Mouse (Mus musculus): ENCODE data around the gene Stxbp6.
A peak's percentile ranks its signal among the peaks of the same experiment; 100 is the strongest.
"Not testable (repeated sequence)": the region's sequence is repeated elsewhere in the genome, so short reads cannot be mapped to it uniquely, and the experiment has no call there.

The Stxbp6 gene

DNA sequence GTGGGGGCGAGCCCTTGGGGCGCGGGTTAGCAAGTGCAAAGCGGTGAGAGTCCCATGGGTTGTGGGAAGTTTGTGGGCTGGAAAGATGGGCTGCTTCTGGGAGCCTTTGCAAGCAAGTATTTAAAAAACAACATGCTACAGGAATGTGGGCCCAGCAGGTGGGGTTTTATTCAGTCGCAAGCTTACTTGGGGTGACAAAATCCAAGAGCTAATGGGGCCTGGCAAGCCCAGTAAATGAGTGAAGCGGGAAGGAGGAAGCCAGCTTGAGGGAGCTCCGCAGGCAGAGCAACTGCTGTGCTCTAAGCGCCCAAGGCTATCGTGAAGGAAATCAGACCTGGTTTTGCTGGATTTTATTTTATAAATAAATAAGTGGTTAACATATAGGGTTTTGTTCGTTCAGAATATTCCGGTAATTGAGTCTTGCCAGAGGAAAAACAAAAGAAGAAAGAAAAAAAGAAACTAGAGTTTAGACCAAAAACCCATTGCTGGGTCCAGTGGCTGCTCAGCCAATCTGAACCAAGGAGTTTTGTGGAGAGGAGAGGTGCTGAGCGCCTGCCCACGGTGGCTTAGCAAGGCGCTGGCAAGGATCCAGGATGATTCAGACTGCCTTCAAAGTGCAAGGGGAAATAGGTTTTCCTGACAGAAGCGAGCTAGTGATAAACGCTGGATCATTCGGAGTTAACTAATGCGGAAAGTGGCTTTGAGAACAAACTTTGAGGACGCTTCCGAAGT, at the start of gene Stxbp6:
TSS of gene Stxbp6 (minus strand) at position 99 of the 732 bp plus-strand sequence.
- DNase-seq = peak; percentile 74

DNA sequence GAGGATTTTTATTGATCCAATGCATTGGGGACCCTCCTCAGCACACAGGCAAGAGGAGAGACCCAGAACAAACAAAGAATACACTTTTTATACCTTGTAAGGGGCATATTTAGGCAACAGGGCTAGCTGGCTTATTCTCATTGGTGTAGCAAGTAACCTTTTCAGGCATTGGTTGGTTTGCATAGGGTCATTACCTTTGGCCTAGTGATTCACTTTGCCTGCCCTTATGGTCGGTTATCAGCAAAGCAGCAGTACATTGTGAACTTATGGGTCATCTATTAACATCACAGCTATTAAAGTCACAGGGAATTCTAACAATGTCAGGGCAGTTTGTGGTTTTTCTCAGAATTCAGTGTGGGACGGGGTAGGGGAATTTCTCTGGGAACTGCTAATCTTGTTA, 28.4 kb upstream of the Stxbp6 start:
- DNase-seq = not testable (repeated sequence)

DNA sequence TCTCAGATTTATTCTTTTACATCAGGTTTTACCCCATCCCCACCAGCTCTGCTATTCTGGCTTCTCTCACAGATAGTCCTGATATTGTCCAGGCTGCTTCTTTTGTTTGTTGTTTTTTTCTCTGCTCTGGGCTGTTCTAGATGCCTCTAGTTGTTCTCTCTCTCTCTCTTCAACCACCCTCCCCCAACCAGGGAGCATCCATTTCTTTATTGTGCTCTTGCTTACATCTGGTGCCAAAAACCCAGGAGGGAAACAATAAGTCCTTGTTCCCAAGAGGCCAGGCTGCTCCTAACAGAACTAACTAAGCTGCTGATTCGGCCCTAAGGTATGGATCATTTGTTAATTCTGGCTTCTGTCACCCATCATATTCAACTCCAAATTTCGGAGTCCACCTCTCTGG, 19.2 kb upstream of the Stxbp6 start:
- no peak for DNase-seq

DNA sequence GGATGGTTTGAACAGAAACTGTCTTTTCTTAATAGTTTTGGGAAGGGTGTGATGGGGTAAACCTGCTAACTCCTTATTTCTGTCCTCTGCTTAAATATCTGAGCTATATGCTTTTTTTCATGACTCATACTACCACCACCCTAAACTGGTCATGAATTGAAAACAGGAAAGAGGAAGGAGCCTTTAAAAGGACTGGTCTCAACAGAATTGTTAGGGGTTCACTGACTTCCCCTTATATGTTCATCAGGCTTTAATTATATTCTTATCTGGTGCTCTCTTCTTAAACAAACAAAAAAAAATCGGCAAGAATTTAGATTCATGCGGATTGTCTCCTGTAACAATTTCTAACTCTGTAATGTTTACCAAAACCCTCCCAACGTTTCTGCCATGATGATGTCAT, 17.9 kb upstream of the Stxbp6 start:
- no peak for DNase-seq

DNA sequence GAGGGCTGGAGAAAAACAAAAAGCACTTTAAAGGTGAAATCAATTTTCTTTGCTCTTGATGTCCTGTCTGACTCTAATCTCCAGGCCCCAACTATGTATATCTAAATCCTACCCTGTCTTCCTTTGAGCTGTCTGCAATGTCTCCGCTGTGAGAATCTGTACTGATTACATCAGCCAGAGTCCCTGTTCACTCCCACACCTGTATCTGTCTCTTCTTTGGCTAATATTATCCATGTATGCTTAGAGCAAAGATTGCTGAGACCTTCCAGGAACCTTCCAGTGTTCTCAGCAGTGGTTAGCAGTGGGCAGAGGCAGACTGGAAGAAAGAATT, 8.6 kb upstream of the Stxbp6 start:
- no peak for DNase-seq

DNA sequence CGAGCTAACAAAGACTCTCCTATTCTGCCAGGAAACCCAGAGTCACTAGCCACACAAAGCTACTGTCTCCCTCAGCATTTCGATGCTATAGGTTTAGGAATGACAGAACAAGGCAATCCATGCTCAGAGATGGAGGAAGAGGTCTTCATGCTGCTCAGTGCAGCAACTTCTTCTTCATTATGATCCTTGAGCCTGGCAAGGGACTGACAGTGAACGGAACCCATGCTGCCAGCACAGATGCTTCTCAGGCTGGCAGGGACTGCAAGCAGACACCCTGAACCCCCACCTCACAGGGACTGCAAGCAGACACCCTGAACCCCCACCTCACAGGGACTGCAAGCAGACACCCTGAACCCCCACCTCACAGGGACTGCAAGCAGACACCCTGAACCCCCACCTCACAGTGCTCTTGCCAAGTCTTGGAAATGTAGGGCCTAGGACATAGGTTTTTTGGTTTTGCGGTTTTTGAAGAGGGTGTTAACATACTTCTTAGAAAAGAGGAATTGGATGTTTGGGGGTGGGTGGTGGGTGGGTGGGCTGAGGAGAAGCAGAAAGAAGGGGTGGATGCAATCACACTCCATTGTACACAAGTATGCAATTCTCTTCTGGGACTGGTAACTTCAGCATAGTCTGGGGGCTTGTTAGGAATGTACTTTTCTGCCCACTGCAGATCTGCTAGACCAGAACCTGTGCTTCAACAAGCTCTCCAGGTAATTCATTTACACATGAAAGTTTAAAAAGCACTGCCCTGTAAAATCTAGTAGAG, 8.1 kb upstream of the Stxbp6 start:
- DNase-seq = no peak

DNA sequence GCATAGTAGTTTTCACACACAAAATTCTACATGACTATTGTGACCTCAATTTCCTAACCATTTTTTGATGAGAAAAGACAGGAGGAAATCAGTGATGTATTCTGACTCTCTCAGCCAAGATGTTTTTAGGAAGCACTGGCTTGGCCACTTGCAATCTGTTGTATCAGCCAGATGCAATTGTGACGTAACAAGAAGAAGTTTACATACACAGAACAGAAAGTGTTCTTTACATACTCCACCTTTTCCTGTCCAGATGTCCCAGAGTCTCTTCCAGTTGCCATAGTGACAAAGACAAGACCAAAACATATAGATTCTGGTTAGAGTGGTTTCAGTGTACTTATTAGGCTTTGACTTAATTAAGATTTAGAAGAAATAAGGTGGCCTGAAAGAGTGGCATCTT, 7.1 kb upstream of the Stxbp6 start:
- DNase-seq = no peak

DNA sequence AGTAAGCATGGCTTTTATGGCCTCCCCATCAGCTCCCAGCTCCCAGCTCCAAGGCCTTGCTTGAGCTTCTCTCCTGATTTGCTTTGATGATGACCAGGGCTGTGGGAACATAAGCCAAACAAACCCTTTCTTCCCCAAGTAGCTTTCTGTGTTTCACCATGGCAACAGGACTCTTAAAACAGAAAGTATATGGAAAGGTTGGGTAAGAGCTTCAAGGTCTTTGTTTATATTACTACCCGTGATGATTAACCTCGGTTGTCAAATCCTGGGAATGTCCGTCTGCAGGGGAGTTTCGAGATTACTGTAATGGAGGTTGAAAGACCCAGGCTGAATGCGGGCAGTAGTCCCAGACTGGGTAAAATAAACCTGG, 6.2 kb upstream of the Stxbp6 start:
- DNase-seq = no peak

DNA sequence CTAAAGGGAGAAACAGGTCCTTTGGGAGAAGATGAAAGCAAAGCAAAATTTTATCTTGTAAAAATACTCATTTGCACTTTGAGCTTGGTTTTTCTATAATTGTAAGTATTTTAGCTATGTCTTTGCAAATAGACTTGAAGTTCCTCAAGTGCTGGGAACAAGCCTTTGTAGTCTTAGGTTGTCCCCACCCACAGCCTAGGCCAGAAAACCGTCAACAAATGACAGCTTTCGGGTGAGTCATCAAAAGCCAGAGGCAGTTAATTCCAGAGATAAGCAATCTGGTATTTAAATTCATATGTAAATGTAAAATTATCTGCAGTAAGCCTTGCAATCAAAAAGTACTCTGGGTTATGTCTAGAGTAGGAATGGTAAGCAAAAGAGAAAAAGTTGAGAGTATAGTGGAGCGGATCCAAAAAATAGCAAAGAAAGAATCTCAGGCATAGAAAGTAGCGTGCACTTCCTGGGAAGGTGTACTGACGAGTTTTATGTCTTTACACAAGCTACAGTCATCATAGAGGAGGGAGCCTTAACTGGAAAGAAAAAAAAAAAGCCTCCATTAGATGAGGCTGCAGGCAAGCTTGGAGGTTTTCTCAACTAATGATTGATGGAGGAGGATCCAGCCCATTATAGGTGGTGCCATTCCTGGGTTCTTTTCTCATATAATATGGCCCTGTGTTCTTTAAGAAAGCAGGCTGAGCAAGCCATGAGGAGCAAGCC, 5.7 kb upstream of the Stxbp6 start:
- DNase-seq = no peak

DNA sequence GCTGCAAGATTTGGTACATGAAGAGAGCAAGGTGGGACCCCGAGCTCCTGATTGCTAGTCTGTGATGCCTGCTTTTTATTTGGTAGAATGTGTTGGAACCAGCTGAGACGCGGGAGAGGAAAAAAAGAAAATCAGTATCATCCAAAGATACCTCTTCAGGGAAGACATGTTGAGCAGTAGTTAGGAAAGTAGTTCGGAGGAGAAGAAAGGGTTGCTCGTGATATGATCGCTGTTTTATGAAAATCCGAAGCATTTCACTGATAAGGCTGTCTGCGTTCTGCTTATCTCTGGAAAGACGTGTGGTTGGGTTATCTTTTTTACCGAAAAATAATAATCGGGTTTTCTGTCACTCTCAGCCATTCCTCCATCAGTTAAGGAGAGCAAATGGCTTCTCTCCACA, 1.1 kb upstream of the Stxbp6 start:
- no peak for DNase-seq

DNA sequence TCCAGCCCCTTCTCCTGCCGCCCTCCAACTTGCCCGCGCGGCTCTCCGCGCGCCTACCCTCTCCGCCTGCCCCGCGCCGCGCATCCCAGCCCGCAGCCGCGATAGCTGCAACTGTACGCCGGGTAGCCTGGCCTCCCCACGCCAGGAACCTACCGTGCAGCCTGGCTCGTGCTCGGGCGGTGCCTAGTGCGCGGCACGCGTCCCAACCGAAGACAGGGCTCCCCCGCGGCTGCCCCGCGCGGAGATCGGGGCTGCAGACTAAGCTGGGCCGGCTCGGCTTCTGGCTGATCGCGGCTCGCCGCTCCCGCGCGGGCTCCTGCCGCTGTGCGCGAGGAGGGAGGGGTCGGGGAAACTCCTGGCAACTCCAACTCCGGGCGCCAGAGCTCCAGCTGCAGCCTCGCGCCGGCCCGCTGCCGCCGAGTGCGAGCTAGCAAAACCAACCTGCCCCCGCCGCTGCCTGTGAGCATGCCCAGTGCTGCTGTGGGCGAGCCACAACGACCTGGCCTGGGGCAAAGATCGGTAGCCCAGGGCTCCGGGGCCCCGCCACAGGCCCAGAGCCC, 387 bp downstream of the Stxbp6 start:
- DNase-seq = peak; percentile 89

DNA sequence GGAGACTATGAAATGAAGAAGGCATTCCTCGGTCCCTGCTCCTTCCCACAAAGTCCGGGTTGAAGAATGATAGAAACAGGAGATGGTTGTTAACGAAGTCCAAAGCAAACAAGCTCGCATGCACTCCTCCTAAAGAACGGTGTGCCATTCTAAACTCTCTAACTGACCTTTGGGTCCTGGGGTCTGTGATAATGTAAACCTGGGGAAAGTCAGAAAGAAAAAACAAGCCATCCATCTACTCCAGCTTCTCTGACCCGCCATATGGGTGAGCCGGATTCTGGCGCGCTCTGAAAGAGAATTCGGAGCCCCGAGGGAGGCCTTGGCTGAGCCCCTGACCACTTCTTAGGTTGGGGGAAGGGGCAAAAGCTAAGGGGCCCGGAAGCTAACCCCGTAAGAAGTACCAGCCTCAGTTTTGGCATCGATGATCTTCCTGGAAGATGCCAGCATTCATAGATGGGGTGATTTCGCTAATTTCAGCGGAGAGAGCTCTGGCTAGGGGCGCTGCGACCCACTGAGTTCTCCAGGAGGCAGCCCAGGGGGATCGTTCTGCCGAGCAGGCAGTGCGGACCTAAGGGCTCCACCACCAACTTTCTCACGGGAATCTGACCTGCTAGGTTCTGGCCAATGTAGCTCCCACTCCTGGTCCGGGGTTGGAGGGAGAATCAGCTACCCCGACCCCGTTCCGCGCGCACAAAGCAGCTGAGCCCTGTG, 1.0 kb downstream of the Stxbp6 start:
- no peak for DNase-seq

DNA sequence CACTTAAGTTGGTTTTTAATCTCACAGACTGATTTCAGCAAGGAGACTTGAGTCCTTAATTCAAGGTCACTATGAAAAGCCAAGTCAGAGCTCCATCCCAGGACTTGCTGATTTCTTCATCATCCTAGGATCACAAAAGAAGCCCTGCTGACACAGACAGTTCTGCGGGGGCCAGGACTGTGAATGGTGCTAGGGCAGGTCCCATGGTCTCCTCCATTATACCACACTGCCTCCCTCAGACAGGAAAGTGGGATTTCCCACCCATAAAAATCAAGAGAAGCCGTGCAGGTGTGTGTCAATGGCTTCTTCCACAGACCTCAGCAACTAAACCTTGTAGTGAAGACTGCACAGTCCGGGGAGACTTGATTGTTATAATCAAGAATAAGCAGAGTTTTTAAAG, 2.3 kb downstream of the Stxbp6 start:
- peak; percentile 38 for DNase-seq

DNA sequence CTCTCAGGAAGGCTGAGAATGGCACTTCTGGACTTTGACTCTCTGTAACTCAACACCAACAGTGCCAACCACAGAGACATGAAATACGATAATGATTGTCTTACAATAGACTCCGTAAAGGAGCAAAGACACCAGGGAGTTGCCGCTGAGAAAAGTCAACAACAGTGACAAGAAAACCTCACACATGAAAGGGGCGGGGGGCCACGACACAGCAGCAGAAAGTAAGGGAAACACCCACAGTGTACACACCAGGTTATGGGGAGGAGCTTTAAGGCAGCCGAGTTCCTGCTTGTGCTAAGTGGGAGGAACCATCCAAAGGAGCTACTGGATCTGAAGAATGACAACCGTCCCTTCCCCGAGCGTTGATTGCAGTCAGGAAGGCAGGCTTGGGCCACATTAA, 4.3 kb downstream of the Stxbp6 start:
- peak; percentile 52 for DNase-seq

DNA sequence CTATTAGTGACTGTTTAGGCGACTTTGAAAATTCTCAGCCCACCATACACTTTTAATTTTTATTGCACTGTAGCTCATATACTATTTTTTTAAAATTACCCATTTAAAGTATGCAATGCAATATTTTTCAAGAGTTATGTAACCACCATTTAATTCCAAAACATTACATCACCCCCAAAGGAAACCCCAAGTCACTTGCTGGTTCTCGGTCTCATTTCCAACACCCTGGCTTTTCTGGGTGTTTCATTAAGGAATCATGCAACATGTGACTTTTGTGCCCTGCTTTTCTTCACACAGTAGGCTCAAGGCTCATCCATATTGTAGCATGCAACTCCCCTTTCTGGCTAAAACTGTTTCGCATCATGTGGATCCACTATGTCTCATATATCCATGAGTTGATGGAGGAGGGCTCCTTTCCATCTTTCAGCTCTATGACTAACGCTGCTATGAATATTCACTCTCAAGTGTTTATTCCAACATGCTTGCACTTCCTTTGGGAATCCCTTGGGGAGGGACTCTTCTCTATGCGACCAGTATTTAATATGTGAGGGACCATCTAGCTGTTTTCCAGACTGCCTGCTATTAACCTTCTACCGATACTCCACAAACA, 6.3 kb downstream of the Stxbp6 start:
- DNase-seq = no peak

DNA sequence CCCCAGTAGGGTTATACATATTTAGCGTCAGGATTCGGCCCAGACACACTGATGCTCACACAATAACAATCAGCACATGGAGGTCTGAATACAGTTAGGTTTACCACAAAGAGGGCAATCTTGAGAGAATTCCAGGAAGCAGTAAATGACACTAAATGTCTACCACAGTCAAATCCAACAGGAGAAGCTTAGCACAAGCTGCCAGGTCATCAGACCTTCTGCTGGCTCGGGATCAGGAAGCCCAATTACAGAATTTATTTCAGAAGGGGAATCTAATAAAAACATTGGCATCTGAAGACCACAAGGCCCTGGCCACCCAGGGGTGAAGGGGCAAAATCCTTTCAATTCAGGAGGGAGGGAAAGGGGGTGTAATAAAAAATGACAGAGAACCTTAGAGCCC, 6.8 kb downstream of the Stxbp6 start:
- no peak for DNase-seq

DNA sequence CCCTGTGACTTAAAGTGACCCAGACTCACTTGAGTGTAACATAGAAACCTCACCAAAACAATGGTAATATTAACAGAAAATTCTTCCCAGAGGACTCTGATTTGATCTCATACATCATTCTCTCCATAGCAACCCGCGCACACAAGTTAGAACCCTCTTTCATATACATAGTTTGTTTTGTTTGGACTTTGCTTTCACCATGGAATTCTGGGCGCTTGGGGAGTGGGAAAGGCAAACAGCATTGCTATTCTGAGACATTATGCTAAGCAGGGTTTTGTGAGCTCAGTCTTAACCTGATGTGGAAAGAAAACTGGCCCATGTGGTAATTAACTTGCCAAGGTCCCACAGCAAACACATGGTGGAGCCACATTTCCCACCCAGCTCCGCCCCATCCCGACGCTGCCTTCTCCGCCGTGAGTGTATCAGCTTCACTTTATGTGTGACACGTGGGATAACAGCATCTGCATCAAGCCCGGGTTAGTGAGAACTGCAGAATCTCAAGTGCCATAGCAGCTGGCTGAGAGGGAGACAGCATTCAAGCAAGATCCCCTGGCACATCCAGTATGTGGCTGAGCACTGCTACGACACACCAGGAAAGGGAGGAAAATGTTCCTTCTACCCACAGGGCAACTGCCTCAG, 7.3 kb downstream of the Stxbp6 start:
- peak; percentile 17 for DNase-seq

DNA sequence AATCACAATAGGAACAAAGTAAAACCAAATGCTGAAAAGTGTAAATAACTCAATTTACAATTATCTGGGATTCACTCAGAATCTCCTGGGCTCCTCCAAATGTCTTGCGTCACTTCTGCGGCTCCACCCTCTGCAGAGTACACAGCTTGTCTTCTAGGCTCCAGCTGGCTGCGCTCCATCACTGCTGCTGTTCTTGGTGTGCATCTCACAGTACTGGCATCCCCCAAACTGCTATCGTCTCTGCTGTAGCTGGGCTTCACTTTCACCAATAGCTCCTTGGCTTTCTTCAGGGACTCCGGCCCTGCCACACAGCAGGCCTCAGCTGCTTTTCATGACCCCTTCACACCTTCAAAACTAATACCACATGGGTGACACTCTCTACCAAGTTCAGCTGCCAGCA, 10.9 kb downstream of the Stxbp6 start:
- DNase-seq = no peak

DNA sequence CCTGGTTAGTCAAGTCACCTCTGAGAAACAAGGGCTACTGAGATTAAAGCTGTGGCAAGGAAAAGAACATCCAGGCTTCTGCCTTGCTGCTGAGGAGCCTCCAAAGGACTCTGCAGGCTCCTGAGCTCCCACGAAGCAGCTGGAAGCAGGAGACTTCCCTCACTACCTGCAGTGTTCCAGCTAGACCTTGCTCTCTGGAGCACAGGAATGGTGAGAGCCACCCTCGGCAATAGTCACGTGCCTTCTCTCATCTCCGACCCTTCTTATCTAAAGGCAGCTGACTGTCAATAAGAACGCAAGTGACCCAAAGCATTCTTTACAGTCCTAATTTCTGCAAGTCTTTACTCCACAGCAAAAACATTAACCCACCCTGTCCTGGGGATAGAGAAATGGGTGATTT, 13.2 kb downstream of the Stxbp6 start:
- DNase-seq = no peak

DNA sequence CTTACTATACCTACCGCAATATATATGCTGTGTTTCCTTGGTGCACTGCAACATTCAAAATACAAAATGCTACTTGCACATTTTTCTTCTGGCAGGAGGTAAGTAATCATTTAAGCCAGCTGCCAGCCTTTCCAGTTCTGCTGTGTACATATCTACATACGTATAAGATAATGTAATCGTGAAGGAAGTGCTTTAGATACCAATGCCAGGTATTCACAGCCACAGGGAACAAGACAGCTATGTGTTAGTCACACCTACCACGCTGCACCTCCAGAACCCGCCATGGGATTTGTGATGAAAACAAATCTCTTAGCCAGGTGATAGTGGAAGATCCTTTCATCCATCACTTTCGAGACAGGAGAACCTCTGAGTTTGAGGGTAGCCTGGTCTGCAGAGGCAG, 13.7 kb downstream of the Stxbp6 start:
- no peak for DNase-seq

DNA sequence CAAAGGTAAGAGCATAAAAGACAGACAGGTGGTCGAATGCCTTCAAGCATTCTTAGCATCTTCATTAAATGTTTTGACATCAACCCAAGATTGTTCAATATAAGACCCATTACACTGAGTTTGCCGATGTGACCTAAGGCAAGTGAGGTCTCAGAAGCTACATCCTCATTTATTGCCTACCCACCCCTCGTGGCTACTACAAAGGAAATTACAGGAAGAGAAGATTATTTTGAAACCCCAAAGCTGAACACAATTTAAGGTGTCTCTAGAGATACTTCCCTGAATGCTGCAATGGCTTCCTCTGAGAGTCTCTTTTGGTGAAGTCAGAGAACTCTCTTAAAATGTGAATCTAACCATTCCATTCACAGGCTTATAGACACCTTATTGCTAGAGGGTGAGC, 16.5 kb downstream of the Stxbp6 start:
- DNase-seq = no peak

DNA sequence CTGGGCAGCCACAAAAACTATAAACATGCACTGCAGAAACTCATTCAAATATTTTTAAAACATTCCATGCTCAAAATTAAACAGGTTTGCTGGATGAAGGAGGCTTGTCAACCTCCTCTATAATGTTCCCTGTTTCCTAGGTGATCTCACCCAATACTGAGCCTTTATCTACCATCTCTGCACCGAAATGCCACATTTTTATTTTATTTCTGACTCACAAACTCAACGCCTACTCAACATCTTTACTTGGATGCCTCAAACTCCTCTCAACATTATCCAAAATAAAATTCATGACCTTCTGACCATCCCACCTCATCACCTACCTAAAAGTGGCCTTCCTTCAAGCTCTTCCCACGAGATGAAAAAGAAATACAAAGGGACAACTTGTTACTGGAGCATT, 18.1 kb downstream of the Stxbp6 start:
- DNase-seq = no peak
